Mouse (Mus musculus): Measurements from ENCODE around the gene Gm10181. TPM values are rescaled to one million over a fixed set of nuclear protein-coding genes. Genes with fewer than 3 reads are reported as not detected.

Gm10181 gene
- polyA plus RNA-seq (2012) = not detected in 2 replicates

DNA sequence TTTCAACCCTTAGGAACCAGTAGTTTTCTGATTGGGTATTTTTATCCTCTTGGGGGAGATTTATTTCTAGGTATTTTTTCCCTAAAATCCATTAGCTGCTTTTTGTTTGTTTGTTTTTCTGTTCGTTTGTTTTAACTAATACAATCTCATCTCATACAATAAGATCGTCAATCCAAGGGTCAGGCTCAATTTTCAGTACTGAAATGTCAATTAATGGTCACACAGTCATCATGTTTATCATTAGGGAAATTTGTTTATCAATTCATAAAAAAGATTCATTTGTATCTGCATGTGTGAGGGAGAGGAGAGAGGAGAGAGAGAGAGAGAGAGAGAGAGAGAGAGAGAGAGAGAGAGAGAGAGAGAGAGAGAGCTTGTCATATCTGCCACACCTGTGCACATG lies at the start of gene Gm10181:
Gene Gm10181, plus strand, starts transcription at position 301 of the 400 bp plus-strand sequence.
- no peak for TF ChIP-seq GATA1 (IDR thresholded peaks at IDR 0.05; ENCODE audit: low read length)

DNA sequence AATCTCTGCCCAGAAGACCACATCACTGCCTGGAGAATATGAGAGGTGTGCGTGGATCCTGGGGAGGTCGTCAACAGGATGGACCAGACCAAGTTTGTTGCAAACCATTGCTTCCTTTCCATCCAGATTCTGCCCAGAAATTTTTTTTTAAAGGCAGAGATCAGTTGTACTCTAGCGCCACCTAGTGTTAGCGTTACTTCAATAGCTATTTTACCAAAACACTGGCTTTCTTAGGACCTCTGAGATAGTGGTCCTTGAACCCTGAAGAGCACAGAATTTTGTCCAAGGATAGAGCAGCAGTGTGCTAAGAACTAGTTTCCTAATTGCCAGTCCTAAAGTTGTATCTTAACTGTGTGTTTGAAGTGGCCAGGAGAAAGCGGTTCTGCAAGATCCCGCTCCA lies 47.6 kb upstream of the Gm10181 start:
- no peak for TF ChIP-seq GATA1 (IDR thresholded peaks at IDR 0.05; ENCODE audit: low read length)

DNA sequence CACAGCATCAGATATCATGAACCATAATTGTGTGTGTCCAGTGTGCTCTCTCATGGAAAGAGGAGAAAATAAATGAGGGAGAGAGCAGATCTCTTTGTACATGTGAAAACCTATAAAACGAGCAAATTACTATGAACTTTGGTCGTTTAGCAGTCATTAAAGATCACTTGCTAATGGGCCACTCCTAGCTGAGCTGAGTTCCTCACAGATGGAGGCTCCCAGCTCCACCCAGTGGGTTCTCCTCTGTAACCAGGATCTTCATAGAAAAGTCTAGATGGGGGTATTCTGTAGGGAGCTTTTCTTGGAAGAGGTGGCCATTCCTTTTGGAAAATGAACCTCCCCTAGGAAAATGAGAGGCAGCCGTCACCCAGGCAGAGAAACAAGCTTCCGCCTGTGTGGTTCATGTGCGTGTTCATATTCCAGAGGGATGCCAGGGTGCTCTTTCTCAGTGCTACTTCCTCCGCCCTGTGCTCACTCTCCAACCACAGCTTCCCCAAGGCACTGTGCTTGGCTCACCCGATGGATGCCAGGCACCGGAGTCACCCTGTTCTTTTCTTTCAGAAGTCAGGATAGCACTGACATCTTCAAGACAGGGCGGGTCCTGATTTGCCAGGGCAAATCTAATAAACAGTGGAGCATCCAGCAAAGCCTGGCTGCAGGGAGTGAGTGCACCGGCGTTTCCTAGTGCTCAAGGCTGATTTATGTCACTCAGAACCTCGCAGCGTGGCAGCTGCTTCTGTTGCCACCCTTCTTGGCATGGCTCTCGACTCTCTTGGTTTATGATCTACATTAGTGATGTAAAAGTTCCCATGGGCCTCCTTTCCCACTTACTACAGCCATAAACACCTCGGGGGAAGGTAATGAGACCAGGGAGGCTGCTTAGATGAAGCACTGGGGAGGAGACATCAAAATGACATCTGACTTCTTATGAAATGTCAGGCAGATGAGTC lies 46.8 kb upstream of the Gm10181 start:
- no peak for TF ChIP-seq GATA1 (IDR thresholded peaks at IDR 0.05; ENCODE audit: low read length)

DNA sequence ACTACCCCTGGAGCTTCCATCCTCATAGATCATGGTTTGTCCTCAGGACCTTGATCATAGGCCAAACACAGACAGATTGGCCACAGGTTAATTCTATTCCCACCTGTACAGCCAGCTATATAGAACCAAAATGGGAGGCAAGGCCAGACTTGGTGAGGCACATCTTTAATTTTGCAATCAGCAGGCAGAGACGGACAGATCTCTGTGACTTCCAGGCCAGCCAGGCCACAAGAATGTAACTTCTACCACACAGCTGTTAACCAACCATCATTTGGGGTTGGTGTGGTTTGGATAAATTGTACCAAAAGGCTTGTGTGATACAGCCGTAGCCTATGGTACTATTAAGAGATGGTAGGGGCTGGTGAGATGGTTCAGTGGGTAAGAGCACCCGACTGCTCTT lies 44.9 kb upstream of the Gm10181 start:
- TF ChIP-seq GATA1 (IDR thresholded peaks at IDR 0.05; ENCODE audit: low read length) = no peak

DNA sequence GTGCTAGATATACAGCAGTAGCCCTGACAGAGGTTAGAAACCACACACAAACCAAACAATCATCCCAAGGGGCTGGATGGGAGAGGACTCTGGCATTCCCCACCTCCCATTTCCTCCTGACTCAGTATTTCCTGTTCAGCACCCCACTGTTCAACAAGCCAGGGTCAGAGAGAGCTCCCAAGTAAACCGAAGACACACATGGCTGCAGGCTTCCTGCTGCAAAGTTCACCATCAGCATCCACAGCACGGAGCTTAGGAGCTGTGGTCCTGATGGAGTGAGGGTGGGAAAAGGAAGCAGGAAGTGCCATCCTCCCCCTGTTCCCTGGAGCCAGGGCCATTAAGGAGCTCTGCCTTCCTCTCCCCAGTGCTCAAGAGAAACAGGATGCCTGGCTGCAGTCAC lies 40.9 kb upstream of the Gm10181 start:
- no peak for TF ChIP-seq GATA1 (IDR thresholded peaks at IDR 0.05; ENCODE audit: low read length)

DNA sequence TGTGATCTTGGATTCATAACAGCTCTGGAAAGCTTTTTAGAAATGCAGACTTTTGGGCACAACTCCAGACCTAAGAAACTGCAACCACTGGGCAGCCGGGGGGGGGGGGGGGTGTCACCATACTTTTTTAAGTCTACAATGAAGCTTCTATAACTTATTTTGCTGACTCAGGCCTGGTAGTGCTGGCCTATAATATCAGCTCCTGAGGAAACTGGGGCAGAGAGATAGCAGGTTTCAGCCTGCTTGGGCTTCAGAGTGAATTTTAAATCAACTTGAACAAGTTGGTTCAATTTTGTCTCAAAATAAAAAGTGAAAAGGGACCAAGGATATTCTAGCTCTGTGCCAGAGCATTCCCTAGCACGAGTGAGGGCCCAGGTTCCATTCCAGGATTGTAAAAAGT lies 40.3 kb upstream of the Gm10181 start:
- no peak for TF ChIP-seq GATA1 (IDR thresholded peaks at IDR 0.05; ENCODE audit: low read length)

DNA sequence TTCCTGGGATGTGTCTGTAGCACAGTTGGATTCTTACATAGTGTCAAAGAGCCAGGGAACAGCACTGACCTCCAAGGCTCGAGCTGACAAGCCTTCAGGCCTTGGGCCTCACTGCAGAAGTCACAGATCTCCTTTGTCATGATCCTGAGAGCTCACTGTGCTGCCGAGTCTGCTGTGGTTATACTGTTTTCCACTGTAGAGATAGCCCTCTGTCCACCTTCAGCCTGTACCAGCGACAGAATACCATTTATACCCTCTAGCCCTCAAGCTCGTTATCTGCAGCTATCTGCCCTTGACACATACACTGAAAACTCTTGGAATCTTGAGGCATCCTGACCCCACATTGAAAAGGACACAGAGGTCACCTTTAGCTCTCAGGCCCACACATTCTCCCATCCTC lies 37.3 kb upstream of the Gm10181 start:
- no peak for TF ChIP-seq GATA1 (IDR thresholded peaks at IDR 0.05; ENCODE audit: low read length)

DNA sequence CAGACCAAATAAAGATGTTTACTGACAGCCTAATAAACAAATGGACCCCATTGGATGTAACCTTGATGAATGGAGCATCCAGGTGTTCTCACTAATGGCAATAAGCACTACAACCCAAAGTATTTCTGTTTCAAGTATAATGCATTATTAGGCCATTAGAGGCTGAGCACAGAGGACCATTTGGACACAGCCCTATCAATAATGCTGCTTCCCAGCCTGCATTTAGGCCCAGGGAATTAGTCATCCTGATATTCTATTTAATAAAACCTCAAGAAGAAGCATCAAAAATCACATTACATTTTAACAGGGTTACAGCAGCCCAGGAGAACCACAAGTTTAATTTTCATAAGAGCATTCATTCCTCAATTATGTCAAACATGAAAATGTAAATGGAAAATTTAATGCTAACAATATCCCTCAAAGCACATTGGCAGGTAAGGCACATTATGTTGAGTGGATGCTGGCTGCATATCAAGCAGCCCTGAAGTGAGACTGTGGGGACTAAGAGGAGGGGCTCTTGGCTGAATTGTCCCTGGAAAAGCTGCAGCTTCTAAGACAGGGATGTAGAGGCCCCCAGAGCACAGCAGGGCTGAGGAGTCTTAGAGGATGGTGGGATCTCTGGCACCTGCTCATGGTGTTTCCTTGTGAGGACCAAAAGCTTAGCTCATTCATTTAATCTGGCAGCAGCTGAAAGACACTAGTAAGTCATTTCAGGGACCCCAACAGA lies 33.4 kb upstream of the Gm10181 start:
- TF ChIP-seq GATA1 (IDR thresholded peaks at IDR 0.05; ENCODE audit: low read length) = no peak

DNA sequence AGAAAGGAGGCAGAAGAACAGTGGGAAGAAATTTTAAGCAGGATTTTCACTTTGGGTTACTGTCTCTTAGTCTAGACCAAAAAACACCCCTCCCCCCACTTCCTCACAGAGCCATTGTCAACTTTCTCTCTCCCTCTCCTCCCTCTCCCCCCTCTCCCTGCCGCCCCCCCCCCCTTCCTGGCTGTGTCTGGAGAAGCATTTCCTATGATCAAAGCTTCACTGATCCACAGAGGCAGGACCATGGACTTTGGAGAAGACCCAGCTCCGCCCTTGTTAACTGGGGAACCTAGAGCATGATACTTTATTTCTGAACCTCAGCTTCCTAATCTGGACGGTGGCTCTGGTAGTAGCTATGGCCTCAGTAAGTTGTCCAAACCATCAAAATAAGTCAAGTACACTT lies 30.5 kb upstream of the Gm10181 start:
- no peak for TF ChIP-seq GATA1 (IDR thresholded peaks at IDR 0.05; ENCODE audit: low read length)

DNA sequence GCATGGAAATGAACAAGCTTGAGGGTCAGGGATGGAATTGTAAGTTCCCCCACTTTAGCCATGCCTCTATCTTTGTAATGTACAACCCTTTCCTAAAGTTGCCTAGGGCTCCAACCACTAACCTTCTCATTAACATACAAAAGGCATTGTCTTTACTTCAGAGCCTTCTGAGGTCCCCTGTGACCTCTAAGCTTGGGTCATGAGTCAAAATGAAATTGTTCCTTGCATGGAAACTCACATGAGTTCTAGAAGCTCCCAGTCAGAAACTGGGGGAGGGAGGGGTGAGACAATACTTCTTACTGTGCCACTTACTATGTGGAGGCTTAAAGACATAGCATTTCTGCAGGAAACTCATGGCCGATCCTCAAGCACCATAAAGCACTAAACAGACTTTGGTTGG lies 16.6 kb upstream of the Gm10181 start:
- no peak for TF ChIP-seq GATA1 (IDR thresholded peaks at IDR 0.05; ENCODE audit: low read length)

DNA sequence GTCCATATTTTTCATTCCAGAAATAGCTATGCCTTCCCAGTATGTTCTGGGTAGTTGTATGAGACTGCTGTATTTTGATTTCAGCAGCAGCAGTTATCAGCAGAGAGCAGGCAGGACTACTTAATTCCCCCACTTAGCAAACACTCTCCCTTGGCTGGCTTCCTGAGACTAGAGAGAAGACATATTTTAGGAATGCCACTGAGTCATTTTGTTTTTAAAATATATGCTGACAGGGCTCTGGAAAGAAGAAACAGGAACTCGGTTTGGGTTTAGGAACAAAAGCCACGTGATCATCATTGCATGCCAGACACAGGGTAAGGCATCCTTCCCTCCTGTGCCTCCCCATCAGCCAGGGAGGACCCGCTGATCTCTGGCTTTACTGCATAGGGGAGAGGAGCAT lies 13.2 kb upstream of the Gm10181 start:
- TF ChIP-seq GATA1 (IDR thresholded peaks at IDR 0.05; ENCODE audit: low read length) = no peak

DNA sequence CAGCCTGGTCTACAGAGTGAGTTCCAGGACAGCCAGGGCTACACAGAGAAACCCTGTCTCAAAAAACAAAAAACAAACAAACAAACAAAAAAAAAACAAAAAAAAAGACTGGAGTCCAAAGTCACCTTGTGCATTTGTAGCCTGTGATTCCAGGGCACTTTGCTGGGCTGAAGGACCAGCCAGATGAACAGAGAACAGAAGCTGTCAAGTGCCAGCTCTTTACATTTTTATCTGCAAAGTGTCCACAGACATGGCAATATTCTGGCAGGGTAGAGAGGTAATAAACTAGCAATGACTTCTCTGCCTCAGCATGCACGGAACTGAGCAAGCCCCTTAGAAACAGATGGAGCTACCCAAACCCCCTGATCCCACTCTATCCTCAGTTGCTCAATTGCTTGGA lies 12.7 kb upstream of the Gm10181 start:
- no peak for TF ChIP-seq GATA1 (IDR thresholded peaks at IDR 0.05; ENCODE audit: low read length)

DNA sequence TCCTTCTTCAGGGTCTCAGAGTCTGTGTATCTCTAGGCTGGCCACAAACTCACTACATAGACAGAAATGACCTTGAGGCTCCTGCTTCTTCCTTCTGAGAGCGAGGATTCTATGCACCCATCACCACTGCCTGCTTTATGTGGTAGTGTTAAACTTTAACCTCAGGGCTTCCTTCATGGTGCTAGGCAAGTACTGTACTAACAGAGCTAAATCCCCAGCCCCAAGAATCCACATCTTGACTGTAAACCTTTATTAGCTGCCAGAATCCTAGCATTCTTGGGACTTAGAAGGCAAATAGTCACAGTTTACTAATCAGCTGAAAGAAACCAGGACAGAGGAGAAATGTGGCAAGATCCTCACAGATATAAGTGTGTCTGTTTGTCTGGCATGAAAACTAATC lies 1.6 kb downstream of the Gm10181 start:
- no peak for TF ChIP-seq GATA1 (IDR thresholded peaks at IDR 0.05; ENCODE audit: low read length)

DNA sequence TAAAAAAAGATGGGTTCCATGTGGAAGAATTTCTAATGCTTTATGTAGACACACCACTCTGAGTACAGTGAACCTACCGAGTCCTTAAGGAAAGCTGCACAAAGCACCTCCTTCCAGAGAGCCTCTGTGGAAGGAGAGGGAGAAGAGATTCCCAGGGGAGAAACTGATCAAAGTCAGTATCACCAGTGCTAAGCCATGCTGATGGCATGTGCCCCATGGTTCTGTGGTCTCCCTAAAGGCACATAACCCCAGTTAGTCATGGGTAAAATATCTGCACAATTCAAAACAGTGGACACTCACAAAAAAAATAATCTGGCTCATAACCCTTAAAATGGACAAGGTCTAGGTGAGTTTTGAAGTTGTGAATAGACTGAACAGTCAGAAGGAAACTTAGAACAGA lies 13.7 kb downstream of the Gm10181 start:
- TF ChIP-seq GATA1 (IDR thresholded peaks at IDR 0.05; ENCODE audit: low read length) = no peak

DNA sequence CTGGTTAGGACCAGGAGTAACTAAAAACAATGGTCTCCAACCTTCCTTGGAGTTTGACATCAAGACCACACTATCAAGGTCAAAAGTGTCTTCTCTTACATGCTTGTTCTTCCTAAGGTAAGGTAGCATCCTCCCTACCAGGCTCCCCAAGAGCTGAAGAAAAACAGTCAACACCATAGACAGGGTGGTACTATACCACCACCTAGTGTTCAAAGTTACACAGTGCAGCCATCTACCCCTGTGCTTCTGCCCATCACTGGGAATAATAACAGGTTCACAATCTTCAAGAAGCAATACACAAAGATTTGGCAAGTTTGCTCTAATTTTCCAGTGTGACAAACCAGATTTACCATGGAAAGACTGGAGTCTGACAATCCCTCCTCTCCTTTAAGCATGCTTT lies 15.4 kb downstream of the Gm10181 start:
- TF ChIP-seq GATA1 (IDR thresholded peaks at IDR 0.05; ENCODE audit: low read length) = no peak

DNA sequence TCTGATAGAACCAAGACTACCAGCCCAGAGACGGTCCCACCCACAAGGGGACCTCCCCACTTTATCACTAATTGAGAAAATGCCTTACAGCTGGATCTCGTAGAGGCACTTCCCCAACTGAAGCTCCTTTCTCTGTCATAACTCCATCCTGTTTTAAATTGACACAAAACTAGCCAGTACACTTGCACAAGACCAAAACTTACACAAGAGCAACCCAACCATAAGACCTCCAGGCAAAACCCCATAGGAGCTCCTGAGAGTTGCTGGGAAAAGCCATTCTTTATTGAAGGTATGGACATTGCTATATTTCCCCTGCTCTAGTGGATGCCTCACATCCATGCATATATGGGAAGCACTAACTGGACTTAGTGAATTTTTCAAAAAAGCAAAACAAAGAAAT lies 34.8 kb downstream of the Gm10181 start:
- TF ChIP-seq GATA1 (IDR thresholded peaks at IDR 0.05; ENCODE audit: low read length) = no peak

DNA sequence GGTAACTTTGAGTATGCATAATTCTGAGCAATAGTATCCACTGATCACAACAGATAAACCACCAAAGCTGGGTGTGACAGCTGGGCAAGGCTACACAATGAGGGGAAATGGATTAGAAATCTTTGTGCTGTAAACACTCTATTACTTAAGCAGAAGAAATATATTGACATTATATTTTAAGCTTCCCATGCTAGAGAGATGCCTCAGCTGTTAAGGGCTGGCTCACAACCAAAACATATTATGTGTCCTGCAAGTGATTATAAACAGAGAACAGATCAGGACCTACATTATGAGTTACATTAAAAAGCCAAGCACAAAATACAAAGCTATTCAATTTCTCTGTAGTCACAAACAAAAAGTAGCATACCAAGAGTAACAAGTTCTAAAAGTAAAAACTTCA lies 43.0 kb downstream of the Gm10181 start:
- no peak for TF ChIP-seq GATA1 (IDR thresholded peaks at IDR 0.05; ENCODE audit: low read length)

All from G1E-ER4 (cell line).